Mouse (Mus musculus) liver, postnatal 0 days (tissue): ENCODE measurements at regions not wholly inside any gene's neighbourhood (a gene's known extent, or its start where the extent isn't known, plus 50 kb on each side); places are given as distances from the start of the nearest gene placed in this dataset.

Experiments used
- CTCF ChIP-seq: sonication (generic); IDR thresholded peaks from 2 replicates; pipeline ENCODE4 v1.5.1; 2016; ENCODE audit warnings: antibody characterized with exemption, low read depth
- EP300 ChIP-seq: IDR thresholded peaks from 2 replicates; pipeline ENCODE4 v1.6.1; 2016; ENCODE audit warnings: antibody characterized with exemption, low read depth, mild to moderate bottlenecking

GRCm38 (mm10) chr4:72383729-72384128 lies 183.0 kb upstream of the Tle1 start:
- TF ChIP-seq CTCF (no peak), EP300 (no peak)
